Mouse (Mus musculus): Measurements from ENCODE around the gene Ezr.

- TF ChIP-seq POLR2A (IDR thresholded peaks at IDR 0.05; ENCODE audit: insufficient read depth, low read length) (no peak), EP300 (IDR thresholded peaks at IDR 0.05; ENCODE audit: insufficient read depth, low read depth, low read length) (no peak)
Measured at GRCm38 (mm10) chr17:6776576-6776975, 6.0 kb downstream of the Ezr start.

All from ES-Bruce4 (cell line).